Mouse (Mus musculus) embryo, embryonic 9.5 days (tissue): ENCODE data around the gene Rbm3.
"Not testable (repeated sequence)": the region's sequence is repeated elsewhere in the genome, so short reads cannot be mapped to it uniquely, and the experiment has no call there.

Experiments
- DNase-seq: peaks from one replicate; pipeline ENCODE4 v3.0.0-alpha.2; 2017; ENCODE audit errors: extremely low spot score

Rbm3 gene

DNA sequence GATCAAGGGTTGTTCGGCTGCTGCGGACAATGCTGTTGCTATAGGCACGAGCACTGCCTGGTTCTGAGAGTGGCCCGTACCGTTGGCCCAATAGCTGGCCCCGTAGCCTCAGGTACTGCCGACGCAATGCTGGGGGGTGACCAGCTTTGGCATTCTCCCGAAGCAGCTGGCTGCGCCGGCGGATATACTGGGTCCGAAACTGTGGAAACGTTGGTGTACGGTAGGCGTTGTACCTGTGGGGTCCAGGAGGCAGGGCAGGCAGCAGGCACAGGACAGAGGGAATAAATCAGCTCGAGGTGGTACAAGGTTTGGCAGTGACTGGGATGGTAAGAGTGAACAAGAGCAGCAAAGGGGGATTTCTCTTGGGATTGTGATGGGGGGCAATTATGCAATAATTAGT is 14.3 kb downstream of the Rbm3 start:
- DNase-seq: no peak

DNA sequence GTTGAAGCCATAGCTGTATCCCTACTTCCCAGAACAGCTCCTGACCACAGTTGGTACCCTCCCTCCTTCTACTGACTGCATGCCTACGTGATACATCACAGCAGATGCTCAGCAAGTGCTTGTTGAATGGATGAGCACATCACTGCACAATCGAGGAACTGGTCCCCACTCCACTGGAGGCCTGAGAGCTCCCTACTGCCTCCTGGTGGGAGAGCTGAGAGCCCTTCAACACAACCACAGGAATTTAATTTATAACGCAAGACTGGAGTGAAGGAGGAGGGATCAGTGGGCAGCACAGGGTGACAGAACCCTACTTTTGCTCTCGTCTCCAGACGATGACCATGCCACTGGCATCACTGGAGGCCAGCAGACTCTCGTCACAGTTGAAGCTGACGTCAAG is 20.4 kb downstream of the Rbm3 start:
- DNase-seq: no peak

DNA sequence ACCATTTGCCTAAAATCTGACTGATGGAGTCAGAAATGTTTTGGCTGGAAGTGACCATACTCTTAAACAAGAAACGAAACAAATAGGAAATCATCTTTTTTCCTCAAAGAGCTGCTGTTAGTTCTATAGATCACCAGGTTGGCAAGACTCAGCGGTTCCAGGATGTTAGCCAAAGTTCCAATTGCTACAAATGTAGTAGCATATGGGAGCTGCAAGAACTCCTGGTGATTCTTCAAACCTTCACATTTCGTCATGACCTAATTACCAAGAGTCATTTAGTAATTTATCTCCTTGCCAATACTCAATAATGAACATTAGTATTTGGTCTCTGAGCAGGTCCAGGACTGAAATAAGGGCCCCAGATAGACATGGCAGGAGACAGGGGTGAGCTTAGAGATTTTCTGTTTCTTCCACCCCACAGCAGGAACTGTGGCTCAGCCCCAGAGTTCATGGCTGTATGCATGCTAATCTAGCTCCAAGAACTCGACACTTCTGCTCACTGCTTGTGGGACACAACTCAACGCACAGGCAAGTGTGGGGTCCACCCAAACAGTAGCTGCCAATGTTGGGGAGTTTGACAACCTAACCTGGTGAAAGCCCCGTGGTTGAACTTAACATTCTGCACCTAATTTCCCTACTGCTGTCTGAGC is 21.7 kb downstream of the Rbm3 start:
- no peak for DNase-seq

GRCm38 (mm10) chrX:8117264-8117663 is 28.4 kb downstream of the Rbm3 start:
- DNase-seq: no peak

DNA sequence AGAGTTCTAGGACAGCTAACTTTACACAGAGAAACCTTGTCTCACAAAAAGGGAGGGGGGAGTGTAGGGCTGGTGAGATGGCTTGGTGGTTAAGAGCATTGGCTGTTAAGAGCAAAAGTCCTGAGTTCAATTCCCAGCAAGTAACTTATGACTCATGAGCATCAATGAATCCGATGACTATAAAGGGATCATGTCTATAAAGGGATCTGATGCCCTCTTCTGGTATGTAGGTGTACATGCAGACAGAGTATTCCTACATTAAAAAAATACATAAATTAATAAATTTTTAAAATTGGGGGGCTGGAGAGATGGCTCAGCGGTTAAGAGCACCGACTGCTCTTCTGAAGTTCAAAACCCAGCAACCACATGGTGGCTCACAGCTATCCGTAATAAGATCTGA is 30.4 kb downstream of the Rbm3 start:
- no peak for DNase-seq

DNA sequence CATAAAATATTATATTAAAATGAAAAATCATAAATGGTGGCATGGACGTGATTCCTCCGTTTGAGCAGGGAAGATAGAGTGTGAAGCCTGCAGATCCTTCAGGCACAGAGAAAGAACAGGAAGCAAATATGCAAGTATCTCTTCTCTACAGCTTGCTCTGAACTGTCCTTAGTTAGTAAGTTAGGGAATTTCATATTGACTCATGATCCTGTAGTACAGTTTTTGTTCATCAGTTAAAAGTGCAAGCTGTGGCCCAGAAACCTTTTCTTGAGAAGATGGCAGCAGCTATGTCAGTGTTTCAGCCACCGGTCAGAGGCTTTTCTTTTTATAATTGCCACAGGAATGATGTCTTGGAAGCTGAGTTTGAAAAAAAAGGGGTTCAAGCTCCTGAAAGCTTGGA is 40.7 kb downstream of the Rbm3 start:
- DNase-seq: no peak

DNA sequence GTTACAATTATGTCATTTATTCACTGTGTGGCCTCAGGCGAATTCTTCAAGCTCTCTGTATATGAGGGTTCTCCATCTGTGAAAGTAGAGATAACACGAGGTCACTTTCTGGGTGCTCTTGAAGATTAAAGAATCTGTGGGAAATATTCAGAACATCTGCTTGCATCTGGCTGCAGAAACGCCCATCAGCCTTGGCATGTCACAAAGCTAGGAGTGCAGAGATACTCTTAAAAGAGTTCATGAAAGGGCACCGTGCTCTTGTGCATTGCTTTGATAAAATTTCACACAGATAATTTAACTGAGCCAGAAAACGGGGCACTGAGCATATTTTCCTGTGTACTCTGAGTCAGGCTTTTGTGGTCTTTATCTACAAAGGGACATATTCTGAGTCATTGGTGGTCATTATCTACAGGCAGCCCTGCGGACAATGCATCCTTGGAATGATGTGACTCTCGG is 43.4 kb downstream of the Rbm3 start:
- DNase-seq: no peak

GRCm38 (mm10) chrX:8101017-8101416 is 44.7 kb downstream of the Rbm3 start:
- peak; percentile 87 for DNase-seq

DNA sequence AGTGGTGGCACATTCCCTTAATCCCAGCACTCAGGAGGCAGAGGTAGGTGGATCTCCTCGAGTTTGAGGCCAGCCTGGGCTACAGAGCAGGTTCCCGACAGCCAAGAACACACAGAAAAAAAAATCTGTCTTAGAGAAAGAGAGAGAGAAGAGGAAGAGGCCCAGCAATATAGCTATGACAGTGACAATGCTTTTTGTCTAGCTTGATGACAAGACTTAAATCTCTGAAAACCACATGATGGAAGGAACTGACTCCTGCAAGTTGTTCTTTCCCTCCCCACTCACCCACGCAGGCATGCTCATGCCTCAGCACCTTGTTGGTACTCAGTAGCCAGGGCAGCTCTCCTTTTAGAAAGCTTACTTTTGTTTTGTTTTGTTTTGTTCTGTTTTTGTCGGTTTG is 46.2 kb downstream of the Rbm3 start:
- no peak for DNase-seq

GRCm38 (mm10) chrX:8096787-8097242 is 48.9 kb downstream of the Rbm3 start:
- peak; percentile 87 for DNase-seq

- not testable (repeated sequence) for DNase-seq
These were observed 49.5 kb downstream of the Rbm3 start for GRCm38 (mm10) chrX:8096068-8096786.

GRCm38 (mm10) chrX:8095546-8095945 is 50.1 kb downstream of the Rbm3 start:
- no peak for DNase-seq

- DNase-seq: not testable (repeated sequence)
These were observed 54.7 kb downstream of the Rbm3 start for GRCm38 (mm10) chrX:8090954-8091347.

- no peak for DNase-seq
These were observed 55.2 kb downstream of the Rbm3 start, which contains the start of gene Was for GRCm38 (mm10) chrX:8090346-8090953. Was (minus strand) TSS chrX:8090498.

DNA sequence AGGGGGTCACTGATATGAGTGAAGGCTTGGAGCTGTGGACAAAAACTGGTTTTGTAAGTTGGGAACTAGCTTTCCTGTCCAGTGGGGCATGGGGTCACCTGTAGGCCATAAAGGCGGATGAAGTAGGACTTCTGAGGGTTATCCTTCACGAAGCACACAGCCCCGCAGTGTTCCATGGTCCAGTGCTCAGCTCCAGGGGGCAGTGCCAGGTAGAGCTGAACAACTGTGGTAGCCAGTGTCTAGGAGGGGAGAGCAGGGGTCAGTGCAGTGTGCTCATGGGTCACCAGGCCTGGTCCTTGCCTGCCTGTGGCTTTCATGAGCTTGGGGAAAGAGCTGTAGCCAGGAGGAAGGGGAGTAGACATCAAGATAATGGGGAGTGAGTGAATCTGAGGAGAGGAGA is 55.9 kb downstream of the Rbm3 start:
- no peak for DNase-seq
